14 mouse cellular contexts compared by ENCODE assay signal in the genomic region with DNA sequence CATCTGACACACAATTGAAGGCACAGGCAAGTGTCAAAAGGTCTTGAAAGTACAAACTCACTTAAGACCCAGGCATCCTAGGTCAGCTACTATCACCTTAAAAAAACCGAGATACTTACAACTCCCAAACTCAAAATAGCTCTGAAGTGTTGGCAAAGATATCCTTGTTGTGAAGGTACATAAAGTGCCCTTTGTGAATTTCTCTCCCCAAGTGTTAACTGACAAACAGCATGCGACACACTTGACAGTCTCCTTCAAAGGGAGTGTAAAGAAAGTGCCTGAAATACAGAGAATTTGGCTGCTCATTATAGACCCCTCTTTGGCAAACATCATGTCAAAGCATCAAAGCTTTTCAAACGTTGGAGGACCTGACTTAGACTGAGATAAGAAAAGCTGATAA.
"Had no signal": no experiment of that assay in that cellular context is flagged by ENCODE, and none has a peak within 500 bp of the region (broad histone marks: within the 10 kb centered on the region; RNA-seq: fewer than 3 reads in every experiment).

No protein-coding gene starts in this region.

- H3K4me1 ChIP-seq: limb, embryonic 12.5 days; liver, embryonic 13.5 days; lung, embryonic 15.5 days; midbrain, embryonic 13.5 days; neural tube, embryonic 15.5 days had no signal

- H3K36me3 ChIP-seq: limb, embryonic 12.5 days; liver, embryonic 13.5 days; lung, embryonic 15.5 days; midbrain, embryonic 13.5 days; neural tube, embryonic 15.5 days had no signal

- DNase-seq: kidney, postnatal 36 days; layer of hippocampus, adult 9-11 months; liver; liver, embryonic 13.5 days; liver, postnatal 0 days; right cerebral cortex, adult 18-20 months; right cerebral cortex, postnatal 25 days; thymus, postnatal 25 days had no signal

- ATAC-seq: liver, postnatal 0 days; midbrain, embryonic 13.5 days had no signal

- H3K27me3 ChIP-seq: limb, embryonic 12.5 days; liver, embryonic 13.5 days; lung, embryonic 15.5 days; midbrain, embryonic 13.5 days; neural tube, embryonic 15.5 days had no signal

- H3K27ac ChIP-seq: kidney, postnatal 0 days; limb, embryonic 12.5 days; liver, embryonic 13.5 days; lung, embryonic 15.5 days; midbrain, embryonic 13.5 days; neural tube, embryonic 15.5 days; stomach, postnatal 0 days had no signal

- H3K4me3 ChIP-seq: limb, embryonic 12.5 days; liver, embryonic 13.5 days; lung, embryonic 15.5 days; midbrain, embryonic 13.5 days; neural tube, embryonic 15.5 days had no signal

- H3K9ac ChIP-seq: limb, embryonic 12.5 days; liver, embryonic 13.5 days; liver, postnatal 0 days; lung, embryonic 15.5 days; midbrain, embryonic 13.5 days; neural tube, embryonic 15.5 days had no signal

- H3K4me2 ChIP-seq: limb, embryonic 12.5 days; liver, embryonic 13.5 days; lung, embryonic 15.5 days; midbrain, embryonic 13.5 days; neural tube, embryonic 15.5 days had no signal

- H3K9me3 ChIP-seq: limb, embryonic 12.5 days; liver, embryonic 13.5 days; lung, embryonic 15.5 days; midbrain, embryonic 13.5 days; neural tube, embryonic 15.5 days had no signal
